Mouse (Mus musculus): Measurements from ENCODE around the gene Cxcr2. TPM values are rescaled to one million over a fixed set of nuclear protein-coding genes. Genes with fewer than 3 reads are reported as not detected.

Gene Cxcr2
- polyA plus RNA-seq, 1 experiment from 2014 or later: 0.09 TPM

GRCm38 (mm10) chr1:74203457-74203856 is 49.7 kb downstream of the Cxcr2 start:
- Histone ChIP-seq H3K4me3 (replicated peaks) (no peak overlapping the region), H3K9ac (replicated peaks) (no peak overlapping the region), H3K27ac (no peak overlapping the region), H3K4me1 (replicated peaks) (no peaks in the 10 kb centered on the region), H3K9me3 (no peaks in the 10 kb centered on the region), H3K4me2 (replicated peaks) (no peak overlapping the region), H3K27me3 (peaks cover 48% of the 10 kb centered on the region), H3K36me3 (no peaks in the 10 kb centered on the region)
- no peak for ATAC-seq
- 73% methylated on average over 5 of the region's 5 CpGs for WGBS

GRCm38 (mm10) chr1:74205881-74206280 is 52.1 kb downstream of the Cxcr2 start:
- Histone ChIP-seq H3K27ac (no peak overlapping the region), H3K4me2 (replicated peaks) (no peak overlapping the region), H3K9ac (replicated peaks) (no peak overlapping the region), H3K36me3 (no peaks in the 10 kb centered on the region), H3K4me3 (replicated peaks) (no peak overlapping the region), H3K9me3 (no peaks in the 10 kb centered on the region), H3K27me3 (peaks cover 45% of the 10 kb centered on the region), H3K4me1 (replicated peaks) (no peaks in the 10 kb centered on the region)
- ATAC-seq: no peak
- 73% methylated on average over 7 of the region's 7 CpGs for WGBS

GRCm38 (mm10) chr1:74206642-74207041 is 52.9 kb downstream of the Cxcr2 start:
- no peak overlapping the region for H3K27ac ChIP-seq
- H3K27me3 ChIP-seq: peaks cover 43% of the 10 kb centered on the region
- no peak overlapping the region for H3K9ac ChIP-seq (replicated peaks)
- ATAC-seq: no peak
- 56% methylated on average over 8 of the region's 8 CpGs for WGBS
- no peak overlapping the region for H3K4me2 ChIP-seq (replicated peaks)
- H3K9me3 ChIP-seq: no peaks in the 10 kb centered on the region
- H3K4me1 ChIP-seq (replicated peaks): no peaks in the 10 kb centered on the region
- H3K4me3 ChIP-seq (replicated peaks): no peak overlapping the region
- no peaks in the 10 kb centered on the region for H3K36me3 ChIP-seq

DNA sequence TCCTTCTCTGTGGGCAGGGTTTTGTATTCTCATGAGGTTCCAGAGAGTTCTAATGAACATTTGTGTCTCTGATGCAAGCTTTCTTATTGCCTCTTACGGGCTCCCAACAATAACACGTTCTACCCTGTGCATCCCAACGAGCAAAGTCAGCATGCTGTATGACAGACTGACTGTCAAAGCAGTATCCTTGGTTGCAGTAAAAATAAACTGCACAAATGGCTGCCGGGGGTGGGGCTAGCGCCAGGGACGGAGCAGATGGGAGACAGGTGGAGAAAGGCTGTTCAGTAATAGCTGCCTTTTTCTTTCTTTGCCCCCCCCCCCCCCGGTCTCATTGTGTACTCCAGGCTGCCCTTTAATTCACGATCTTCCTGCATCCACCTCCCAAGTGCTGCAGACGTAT is 54.1 kb downstream of the Cxcr2 start:
- Histone ChIP-seq H3K4me1 (replicated peaks) (0 out of 2 replicates have a peak, but pooled peaks cover 4% of the 10 kb centered on the region), H3K4me3 (replicated peaks) (no peak overlapping the region), H3K27me3 (peaks cover 34% of the 10 kb centered on the region), H3K4me2 (replicated peaks) (no peak overlapping the region), H3K9ac (replicated peaks) (no peak overlapping the region), H3K9me3 (no peaks in the 10 kb centered on the region), H3K27ac (no peak overlapping the region), H3K36me3 (no peaks in the 10 kb centered on the region)
- 62% methylated on average over 9 of the region's 9 CpGs for WGBS
- ATAC-seq: no peak

- Histone ChIP-seq H3K9me3 (no peaks in the 10 kb centered on the region), H3K4me3 (replicated peaks) (no peak overlapping the region), H3K4me2 (replicated peaks) (no peak overlapping the region), H3K9ac (replicated peaks) (no peak overlapping the region), H3K27me3 (peaks cover 30% of the 10 kb centered on the region), H3K27ac (no peak overlapping the region), H3K4me1 (replicated peaks) (0 out of 2 replicates have a peak, but pooled peaks cover 4% of the 10 kb centered on the region), H3K36me3 (no peaks in the 10 kb centered on the region)
- 94% methylated on average over 8 of the region's 8 CpGs for WGBS
- ATAC-seq: no peak
These were observed 55.2 kb downstream of the Cxcr2 start for GRCm38 (mm10) chr1:74208941-74209340.

MicroRNAs encoded within 50 kb of the gene (microRNA counts, 519-probe panel; counts per million panel counts)
- 110 counts per million, percentile 56 among the panel's probes with 10 or more counts for microRNA mmu-miR-1928

Small RNAs within 50 kb of the gene (microRNA-seq; reads per million reads assigned to microRNA genes)
- gene Mir1928: not detected

Other genes starting within 250 kb of the Cxcr2 start
- 9.6 and 13.2 TPM in 2 replicates for gene Tns1, start 29.5 kb upstream of the Cxcr2 start, polyA plus RNA-seq (2015; fragmentation: Nextera tagmentation; extraction: Ambion mirVana)
- gene Rufy4, start 28.4 kb upstream of the Cxcr2 start, polyA plus RNA-seq (2015; fragmentation: Nextera tagmentation; extraction: Ambion mirVana): 0.31 and 0.42 TPM in 2 replicates
- not detected in 2 replicates for gene Cxcr1, start 40.6 kb downstream of the Cxcr2 start, polyA plus RNA-seq (2015; fragmentation: Nextera tagmentation; extraction: Ambion mirVana)
- 384 and 393 TPM in 2 replicates for gene Arpc2, start 82.1 kb downstream of the Cxcr2 start, polyA plus RNA-seq (2015; fragmentation: Nextera tagmentation; extraction: Ambion mirVana)
- 0.24 and 0.31 TPM in 2 replicates for gene Gpbar1, start 124.6 kb downstream of the Cxcr2 start, polyA plus RNA-seq (2015; fragmentation: Nextera tagmentation; extraction: Ambion mirVana)
- gene Aamp, start 130.7 kb downstream of the Cxcr2 start, polyA plus RNA-seq (2015; fragmentation: Nextera tagmentation; extraction: Ambion mirVana): 198 and 203 TPM in 2 replicates
- 81.5 and 92.2 TPM in 2 replicates for gene Pnkd, start 130.9 kb downstream of the Cxcr2 start, polyA plus RNA-seq (2015; fragmentation: Nextera tagmentation; extraction: Ambion mirVana)
- 6.3 and 7.1 TPM in 2 replicates for gene Tmbim1, start 151.6 kb downstream of the Cxcr2 start, polyA plus RNA-seq (2015; fragmentation: Nextera tagmentation; extraction: Ambion mirVana)
- gene Catip, start 208.1 kb downstream of the Cxcr2 start, polyA plus RNA-seq (2015; fragmentation: Nextera tagmentation; extraction: Ambion mirVana): 0.41 and 0.62 TPM in 2 replicates
- 0.94 and 2.9 TPM in 2 replicates for gene Slc11a1, start 221.2 kb downstream of the Cxcr2 start, polyA plus RNA-seq (2015; fragmentation: Nextera tagmentation; extraction: Ambion mirVana)
- gene Ctdsp1, start 237.5 kb downstream of the Cxcr2 start, polyA plus RNA-seq (2015; fragmentation: Nextera tagmentation; extraction: Ambion mirVana): 17.2 and 18.6 TPM in 2 replicates

All from midbrain, embryonic 13.5 days (tissue).